Mouse (Mus musculus) midbrain, postnatal 0 days (tissue): ENCODE data around the gene A830018L16Rik. TPM values are rescaled to one million over a fixed set of nuclear protein-coding genes. Genes with fewer than 3 reads are reported as not detected.
"Not testable (repeated sequence)": the region's sequence is repeated elsewhere in the genome, so short reads cannot be mapped to it uniquely, and the experiment has no call there.

Source experiments
- ATAC-seq: fragments of 200-750 bp; cut with Nextera tagmentation; 2 replicates; pipeline ENCODE4 v1.8.0; 2017; ENCODE audit warnings: moderate number of reproducible peaks, mild to moderate bottlenecking, moderate TSS enrichment, moderate library complexity; ENCODE audit not compliant: low FRiP score
- DNase-seq: peaks from one replicate; pipeline ENCODE4 v3.0.0-alpha.2; 2015; ENCODE audit warnings: low spot score
- H3K27ac ChIP-seq: fragments of 300-500 bp; sonication (generic); 2 replicates; pipeline ENCODE4 v1.5.1; 2014; ENCODE audit warnings: low read depth, mild to moderate bottlenecking, low read length, mixed read lengths
- H3K27me3 ChIP-seq: fragments of 300-500 bp; sonication (generic); 2 replicates; pipeline ENCODE4 v1.6.1; 2014; ENCODE audit warnings: low read length, control low read depth, mixed read lengths; ENCODE audit not compliant: insufficient read depth
- H3K36me3 ChIP-seq: fragments of 300-500 bp; sonication (generic); 2 replicates; pipeline ENCODE4 v1.6.1; 2014; ENCODE audit warnings: low read length, control low read depth, mixed read lengths; ENCODE audit not compliant: insufficient read depth
- H3K4me1 ChIP-seq: fragments of 300-500 bp; sonication (generic); 2 replicates; pipeline ENCODE4 v1.6.1; 2014; ENCODE audit warnings: mild to moderate bottlenecking, control low read depth, antibody characterized with exemption, low read length, mixed read lengths; ENCODE audit not compliant: insufficient read depth
- H3K4me2 ChIP-seq: fragments of 300-500 bp; sonication (generic); 2 replicates; pipeline ENCODE4 v1.6.1; 2014; ENCODE audit warnings: low read depth, mild to moderate bottlenecking, low read length, mixed read lengths; ENCODE audit not compliant: poor library complexity, severe bottlenecking
- H3K4me3 ChIP-seq: fragments of 300-500 bp; sonication (generic); 2 replicates; pipeline ENCODE4 v1.5.1; 2014; ENCODE audit warnings: low read depth, mild to moderate bottlenecking, low read length, moderate library complexity
- H3K9ac ChIP-seq: fragments of 300-500 bp; sonication (generic); replicated peaks from 2 replicates; pipeline ENCODE4 v1.6.1; 2014; ENCODE audit warnings: mild to moderate bottlenecking, low read length, moderate library complexity, mixed read lengths; ENCODE audit not compliant: poor library complexity, severe bottlenecking
- H3K9me3 ChIP-seq: fragments of 300-500 bp; sonication (generic); 2 replicates; pipeline ENCODE4 v1.6.1; 2016; ENCODE audit warnings: low read length, control low read depth
- CTCF ChIP-seq: IDR thresholded peaks from 2 replicates; pipeline ENCODE4 v1.5.1; 2016; ENCODE audit warnings: antibody characterized with exemption, mild to moderate bottlenecking
- WGBS: fragments of 180-500 bp; shearing (Covaris S2); extraction: QIAGEN DNeasy Blood & Tissue Kit; methylation state at CpG from one replicate; pipeline ENCODE4 v1.1.7; 2014; 5-methylcytosine and 5-hydroxymethylcytosine counted together
- polyA plus RNA-seq: library from polyadenylated mRNA; unstranded; fragments of >200 nt; fragmentation: Nextera tagmentation; extraction: Ambion mirVana; gene quantifications from 2 replicates; pipeline ENCODE4 v1.2.1, GENCODE M21; 2015
- total RNA-seq: library from RNA; depleted of rRNA; stranded (reverse); fragments of >200 nt; gene quantifications from 2 replicates; pipeline ENCODE4 v1.2.3, GENCODE M21; 2014

A830018L16Rik gene
- total and polyA plus RNA-seq, 2 experiments from 2014 or later: 14.2 to 22.6 TPM

- no peak overlapping the region for H3K27ac ChIP-seq
- no peaks in the 10 kb centered on the region for H3K27me3 ChIP-seq
- no peaks in the 10 kb centered on the region for H3K36me3 ChIP-seq
- DNase-seq (no peak), ATAC-seq (no peak)
- 69% methylated on average over 2 of the region's 2 CpGs for WGBS
- no peak overlapping the region for H3K4me3 ChIP-seq
- no peak overlapping the region for H3K4me2 ChIP-seq
- no peaks in the 10 kb centered on the region for H3K4me1 ChIP-seq
- no peak overlapping the region for H3K9ac ChIP-seq
- TF ChIP-seq CTCF: no peak
- no peaks in the 10 kb centered on the region for H3K9me3 ChIP-seq
Measured at GRCm38 (mm10) chr1:11492936-11493335, 79.0 kb downstream of the A830018L16Rik start.

DNA sequence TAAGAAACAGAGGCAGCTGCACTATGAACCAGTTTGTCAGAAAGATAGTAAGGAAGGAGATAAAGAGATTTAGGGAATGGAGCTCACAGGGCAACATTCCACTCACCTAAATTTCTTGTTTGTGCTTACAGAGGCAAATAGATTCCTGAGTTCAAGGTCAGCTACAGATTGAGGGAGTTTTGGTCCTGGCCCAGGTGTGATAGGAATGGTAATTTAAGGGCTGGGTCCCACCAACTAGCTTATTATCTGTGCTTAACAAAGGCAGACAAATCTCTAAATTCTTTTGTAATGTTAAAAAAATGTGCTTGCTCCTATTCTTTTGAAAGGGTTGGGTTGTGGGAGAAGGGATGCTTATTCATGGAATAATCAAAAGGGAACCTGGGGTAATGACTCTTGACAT, 87.7 kb downstream of the A830018L16Rik start:
- ATAC-seq (no peak), DNase-seq (no peak)
- Histone ChIP-seq H3K9ac (no peak overlapping the region), H3K9me3 (no peaks in the 10 kb centered on the region), H3K36me3 (no peaks in the 10 kb centered on the region), H3K4me2 (no peak overlapping the region), H3K27me3 (no peaks in the 10 kb centered on the region), H3K4me1 (no peaks in the 10 kb centered on the region), H3K4me3 (no peak overlapping the region), H3K27ac (no peak overlapping the region)
- no peak for TF ChIP-seq CTCF

- not testable (repeated sequence) for H3K27ac ChIP-seq, H3K27me3 ChIP-seq, DNase-seq, H3K36me3 ChIP-seq, H3K9ac ChIP-seq, H3K4me1 ChIP-seq, H3K4me2 ChIP-seq, ATAC-seq, H3K9me3 ChIP-seq, H3K4me3 ChIP-seq
- 90% methylated on average over 1 of the region's 1 CpGs for WGBS
Measured at GRCm38 (mm10) chr1:11549810-11550209, 135.9 kb downstream of the A830018L16Rik start.

DNA sequence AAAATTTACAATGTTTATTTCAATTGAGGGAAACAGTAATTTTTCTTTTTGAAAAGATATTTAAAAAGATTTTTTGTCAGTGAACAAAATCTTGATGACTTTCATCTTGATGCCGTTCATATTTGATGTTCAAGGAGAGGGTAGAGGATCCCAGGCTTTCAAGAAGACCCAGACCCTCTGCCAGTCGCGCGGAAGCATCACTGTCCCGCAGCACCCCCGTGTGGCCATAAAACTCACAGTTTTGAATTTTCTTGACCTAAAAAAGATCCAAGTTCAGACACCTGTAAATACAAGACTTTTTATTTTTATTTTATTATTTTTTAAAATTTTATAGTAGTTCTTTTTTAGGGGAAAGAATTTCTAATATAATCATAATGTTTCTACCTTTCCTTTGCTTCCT, 151.4 kb downstream of the A830018L16Rik start:
- Histone ChIP-seq H3K9me3 (no peaks in the 10 kb centered on the region), H3K27ac (no peak overlapping the region), H3K4me1 (no peaks in the 10 kb centered on the region), H3K4me2 (no peak overlapping the region), H3K9ac (no peak overlapping the region), H3K36me3 (no peaks in the 10 kb centered on the region), H3K27me3 (no peaks in the 10 kb centered on the region), H3K4me3 (no peak overlapping the region)
- WGBS: 8% methylated on average over 6 of the region's 6 CpGs
- peak; percentile 56 for DNase-seq
- ATAC-seq: no peak
- peak; percentile 73 for TF ChIP-seq CTCF

- no peak for ATAC-seq
- no peak for TF ChIP-seq CTCF
- Histone ChIP-seq H3K4me3 (no peak overlapping the region), H3K4me2 (no peak overlapping the region), H3K27me3 (no peaks in the 10 kb centered on the region), H3K27ac (no peak overlapping the region), H3K4me1 (no peaks in the 10 kb centered on the region), H3K9me3 (no peaks in the 10 kb centered on the region), H3K36me3 (no peaks in the 10 kb centered on the region), H3K9ac (no peak overlapping the region)
- WGBS: 67% methylated on average over 2 of the region's 2 CpGs
- DNase-seq: no peak
Measured at GRCm38 (mm10) chr1:11566730-11567129, 152.8 kb downstream of the A830018L16Rik start.

DNA sequence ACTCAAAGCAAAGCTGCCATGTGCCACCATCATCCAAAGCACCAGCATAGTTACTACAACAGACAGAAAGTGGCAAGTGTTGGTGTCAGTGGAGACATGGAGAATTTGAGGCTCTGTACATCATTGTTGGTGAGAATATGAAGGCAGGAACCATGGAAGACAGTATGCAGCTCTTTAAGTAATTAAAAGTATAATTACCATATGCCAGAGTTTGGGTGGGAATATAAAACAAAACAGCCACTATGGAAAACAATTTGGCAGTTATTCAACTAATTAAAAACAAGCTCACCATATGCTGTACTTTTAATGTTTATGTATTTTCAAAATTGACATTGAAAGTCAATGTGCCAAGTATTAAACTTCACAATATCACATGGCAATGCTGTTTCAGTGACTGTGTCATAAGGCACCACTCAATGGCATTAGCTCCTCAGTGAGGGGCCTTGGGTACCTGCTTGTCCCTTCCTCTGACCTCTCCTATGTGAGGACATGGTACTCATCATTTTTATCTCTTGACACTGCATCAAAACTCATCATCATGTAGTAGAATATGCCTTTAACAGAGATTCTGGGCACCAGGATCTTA, 153.5 kb downstream of the A830018L16Rik start:
- Histone ChIP-seq H3K36me3 (no peaks in the 10 kb centered on the region), H3K4me1 (no peaks in the 10 kb centered on the region), H3K27ac (no peak overlapping the region), H3K4me2 (no peak overlapping the region), H3K9ac (no peak overlapping the region), H3K27me3 (no peaks in the 10 kb centered on the region), H3K4me3 (no peak overlapping the region), H3K9me3 (no peaks in the 10 kb centered on the region)
- no peak for DNase-seq
- no peak for TF ChIP-seq CTCF
- no peak for ATAC-seq
